Mouse (Mus musculus): ENCODE data around the gene Dzip1.

DNA sequence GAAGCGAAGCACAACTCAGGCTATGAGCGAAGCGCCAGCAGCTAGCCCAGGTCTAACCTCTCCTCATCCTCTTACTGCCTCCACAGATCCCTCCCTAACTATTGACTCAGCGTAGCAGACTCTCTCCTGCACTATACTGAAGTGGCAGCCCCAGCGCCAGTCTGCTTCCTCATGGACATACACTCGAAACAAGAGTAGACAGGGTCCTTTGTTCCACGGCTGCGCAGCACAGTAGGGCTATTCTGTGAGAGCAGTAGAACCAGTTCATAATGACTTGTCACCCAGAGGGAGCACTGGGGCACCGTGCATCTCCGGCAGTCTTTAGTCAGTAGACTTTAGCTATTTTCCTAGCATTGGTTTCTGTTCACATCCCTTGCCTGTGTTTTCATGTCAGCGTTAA, 89.1 kb downstream of the Dzip1 start:
- TF ChIP-seq CTCF (IDR thresholded peaks at IDR 0.05; ENCODE audit: low read depth, low read length) (no peak), POLR2A (IDR thresholded peaks at IDR 0.05; ENCODE audit: insufficient read depth, low read length) (no peak), EP300 (IDR thresholded peaks at IDR 0.05; ENCODE audit: insufficient read depth, low read depth, low read length) (no peak)

All from ES-Bruce4 (cell line).